Mouse (Mus musculus) neural tube, embryonic 13.5 days (tissue): ENCODE measurements around the gene Gm49342. TPM values are rescaled to one million over a fixed set of nuclear protein-coding genes. Genes with fewer than 3 reads are reported as not detected.
"Not testable (repeated sequence)": the region's sequence is repeated elsewhere in the genome, so short reads cannot be mapped to it uniquely, and the experiment has no call there.

ENCODE experiments used
- ATAC-seq: fragments of 200-750 bp; cut with Nextera tagmentation; 2 replicates; pipeline ENCODE4 v1.8.0; 2017; ENCODE audit warnings: low read depth, mild to moderate bottlenecking, moderate TSS enrichment, moderate library complexity
- H3K27ac ChIP-seq: fragments of 300-500 bp; sonication (generic); replicated peaks from 2 replicates; pipeline ENCODE4 v1.5.1; 2015; ENCODE audit warnings: moderate library complexity, mild to moderate bottlenecking, inconsistent platforms
- H3K27me3 ChIP-seq: fragments of 300-500 bp; sonication (generic); 2 replicates; pipeline ENCODE4 v1.6.1; 2015; ENCODE audit warnings: mild to moderate bottlenecking, inconsistent platforms
- H3K36me3 ChIP-seq: fragments of 300-500 bp; sonication (generic); 2 replicates; pipeline ENCODE4 v1.6.1; 2015; ENCODE audit warnings: mild to moderate bottlenecking, inconsistent platforms
- H3K4me1 ChIP-seq: fragments of 300-500 bp; sonication (generic); replicated peaks from 2 replicates; pipeline ENCODE4 v1.6.1; 2015; ENCODE audit warnings: inconsistent platforms
- H3K4me2 ChIP-seq: fragments of 300-500 bp; sonication (generic); 2 replicates; pipeline ENCODE4 v1.6.1; 2015; ENCODE audit warnings: inconsistent platforms, mild to moderate bottlenecking, moderate library complexity
- H3K4me3 ChIP-seq: fragments of 300-500 bp; sonication (generic); 2 replicates; pipeline ENCODE4 v1.5.1; 2015; ENCODE audit warnings: mild to moderate bottlenecking, inconsistent platforms
- H3K9ac ChIP-seq: fragments of 300-500 bp; sonication (generic); 2 replicates; pipeline ENCODE4 v1.6.1; 2015; ENCODE audit warnings: moderate library complexity, mild to moderate bottlenecking, inconsistent platforms
- H3K9me3 ChIP-seq: fragments of 300-500 bp; sonication (generic); 2 replicates; pipeline ENCODE4 v1.6.1; 2016; ENCODE audit warnings: inconsistent platforms
- WGBS: fragments of 180-500 bp; shearing (Covaris S2); methylation state at CpG from one replicate; pipeline ENCODE4 v1.1.7; 2015; 5-methylcytosine and 5-hydroxymethylcytosine counted together
- polyA plus RNA-seq: library from polyadenylated mRNA; unstranded; fragments of >200 nt; fragmentation: Nextera tagmentation; extraction: Ambion mirVana; gene quantifications from 2 replicates; pipeline ENCODE4 v1.2.1, GENCODE M21; 2015

Gene Gm49342
- polyA plus RNA-seq, 1 experiment from 2014 or later = not detected

DNA sequence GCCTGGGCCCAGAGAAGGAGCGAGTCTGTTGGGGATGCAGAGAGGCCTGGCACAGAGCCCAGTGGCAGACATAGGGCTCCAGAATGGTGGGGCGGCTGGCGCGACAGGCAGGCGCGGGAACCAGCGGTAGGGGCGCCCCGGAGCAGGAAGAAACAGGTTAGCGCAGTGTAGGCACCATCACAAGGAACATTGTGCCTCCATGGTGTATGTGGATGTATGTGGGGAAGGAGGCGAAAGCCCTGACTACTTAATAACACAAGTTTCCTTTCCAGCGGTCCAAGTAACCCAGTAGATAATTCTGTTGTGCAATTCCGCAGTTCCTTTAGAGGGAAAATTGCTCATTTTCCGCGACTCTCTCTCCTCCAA, 334 bp downstream of the Gm49342 start:
- Histone ChIP-seq H3K27ac (peak overlapping the region; percentile 89), H3K9ac (peak overlapping the region; percentile 68), H3K4me2 (peak overlapping the region; percentile 64), H3K4me3 (peak overlapping the region; percentile 48), H3K4me1 (peaks cover 14% of the 10 kb centered on the region)
- H3K27me3 ChIP-seq, H3K36me3 ChIP-seq, H3K9me3 ChIP-seq: not testable (repeated sequence)
- 0% methylated on average over 15 of the region's 15 CpGs for WGBS
- ATAC-seq = peak; percentile 98

DNA sequence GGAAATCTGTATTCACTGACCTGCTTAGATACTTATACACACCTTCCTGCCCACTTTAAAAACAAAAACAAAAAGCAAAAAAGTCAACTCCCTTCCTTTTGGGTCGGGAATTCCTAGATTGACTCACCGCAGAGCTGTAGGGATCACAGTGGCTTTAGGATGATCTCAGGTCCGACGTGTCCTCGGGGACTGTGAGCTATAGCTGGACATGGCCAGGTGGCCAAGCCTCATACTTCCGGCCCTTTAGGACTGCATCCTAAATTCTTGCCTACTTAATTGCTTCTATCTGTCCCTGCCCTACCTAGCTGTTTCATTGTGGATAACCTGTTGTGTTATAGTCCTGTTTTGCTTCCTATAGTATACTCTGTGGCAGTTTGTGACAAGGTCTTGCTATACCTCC, 764 bp downstream of the Gm49342 start:
- not testable (repeated sequence) for H3K9me3 ChIP-seq, H3K27me3 ChIP-seq, H3K36me3 ChIP-seq
- 9% methylated on average over 6 of the region's 6 CpGs for WGBS
- ATAC-seq = peak; percentile 60
- peak overlapping the region; percentile 48 for H3K4me3 ChIP-seq
- H3K4me1 ChIP-seq = peaks cover 14% of the 10 kb centered on the region
- H3K9ac ChIP-seq = peak overlapping the region; percentile 68
- peak overlapping the region; percentile 64 for H3K4me2 ChIP-seq
- peak overlapping the region; percentile 89 for H3K27ac ChIP-seq

DNA sequence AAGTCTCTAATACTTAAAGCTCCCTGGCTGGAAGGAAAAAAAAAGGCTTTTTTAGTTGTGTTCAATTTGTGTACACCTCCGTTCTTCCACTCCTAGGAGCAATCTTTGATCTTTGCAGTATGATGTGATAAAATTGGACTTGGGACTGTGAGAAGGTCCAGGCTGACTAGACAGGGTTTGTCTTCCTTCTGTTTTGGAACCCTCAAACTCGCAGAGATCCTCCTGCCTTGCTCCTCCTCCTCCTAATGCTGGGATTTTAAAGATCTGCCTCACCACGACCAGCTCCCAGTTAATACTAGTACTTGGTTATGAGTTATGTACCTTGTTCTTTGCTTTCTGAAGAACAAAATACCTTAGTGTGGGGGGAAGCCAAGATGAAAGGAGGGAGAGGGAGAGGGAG, 1.2 kb downstream of the Gm49342 start:
- Histone ChIP-seq H3K4me3 (peak overlapping the region; percentile 48), H3K4me2 (peak overlapping the region; percentile 64), H3K4me1 (peaks cover 14% of the 10 kb centered on the region), H3K9ac (peak overlapping the region; percentile 68; the same call in 1 of the 2 replicates)
- ATAC-seq, H3K27me3 ChIP-seq, H3K9me3 ChIP-seq, H3K27ac ChIP-seq, H3K36me3 ChIP-seq: not testable (repeated sequence)
- 39% methylated on average over 3 of the region's 3 CpGs for WGBS

DNA sequence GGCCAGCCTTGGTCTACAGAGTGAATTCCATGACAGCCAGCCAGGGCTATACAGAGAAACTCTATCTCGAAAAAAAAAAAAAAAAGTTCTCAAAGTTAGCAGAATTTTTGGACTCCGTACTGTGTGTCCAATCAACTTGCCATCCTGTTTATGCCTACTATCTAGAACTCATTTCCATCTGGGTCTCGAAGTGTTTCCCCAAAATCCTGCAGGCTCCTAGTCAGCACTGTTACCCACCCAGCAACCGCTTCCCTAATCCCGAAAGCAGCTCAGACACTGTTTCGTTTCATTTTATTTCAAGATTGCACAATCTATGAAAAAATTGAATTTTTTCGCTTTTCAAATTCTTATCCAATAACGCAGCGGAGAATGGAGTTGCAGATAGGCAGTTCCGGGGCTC, 11.2 kb downstream of the Gm49342 start:
- Histone ChIP-seq H3K9ac (no peak overlapping the region), H3K4me1 (0 out of 2 replicates have a peak, but pooled peaks cover 3% of the 10 kb centered on the region), H3K27ac (no peak overlapping the region), H3K4me2 (no peak overlapping the region), H3K36me3 (peaks cover 8% of the 10 kb centered on the region), H3K27me3 (no peaks in the 10 kb centered on the region), H3K4me3 (no peak overlapping the region), H3K9me3 (no peaks in the 10 kb centered on the region)
- no peak for ATAC-seq
- 91% methylated on average over 10 of the region's 10 CpGs for WGBS

DNA sequence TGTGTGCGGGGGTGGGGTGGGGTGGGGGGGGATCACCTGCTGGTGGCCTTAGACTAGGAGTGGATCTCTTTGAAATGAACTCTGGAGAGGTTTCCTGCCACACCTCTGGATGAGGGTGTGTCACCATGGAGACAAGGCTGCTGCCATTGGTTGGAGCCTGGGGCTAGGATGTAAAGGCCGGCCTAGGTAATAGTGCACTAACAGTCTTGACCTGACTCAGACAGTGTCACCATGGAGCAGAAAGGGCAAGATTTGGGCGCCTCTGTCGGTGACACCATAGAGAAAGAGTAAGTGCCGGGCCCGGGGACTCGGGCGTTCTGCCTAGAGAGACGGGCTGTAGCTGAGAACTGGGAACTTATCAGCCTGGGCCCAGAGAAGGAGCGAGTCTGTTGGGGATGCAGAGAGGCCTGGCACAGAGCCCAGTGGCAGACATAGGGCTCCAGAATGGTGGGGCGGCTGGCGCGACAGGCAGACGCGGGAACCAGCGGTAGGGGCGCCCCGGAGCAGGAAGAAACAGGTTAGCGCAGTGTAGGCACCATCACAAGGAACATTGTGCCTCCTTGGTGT, 11.7 kb downstream of the Gm49342 start, which contains the start of gene Pnp2:
Gene Pnp2 (plus strand): TSS at position 51 of the 567 bp plus-strand sequence.
- 0 out of 2 replicates have a peak within 1 kb of the TSS, but pooled peaks have one; percentile 17 for H3K9ac ChIP-seq
- 6% methylated on average over 19 of the region's 19 CpGs for WGBS
- not testable (repeated sequence) for H3K27ac ChIP-seq, H3K36me3 ChIP-seq, H3K9me3 ChIP-seq, H3K4me1 ChIP-seq, H3K27me3 ChIP-seq
- 0 out of 2 replicates have a peak within 1 kb of the TSS, but pooled peaks have one; percentile 10 for H3K4me3 ChIP-seq
- H3K4me2 ChIP-seq = peak within 1 kb of the TSS; percentile 43
- peak; percentile 93 for ATAC-seq

DNA sequence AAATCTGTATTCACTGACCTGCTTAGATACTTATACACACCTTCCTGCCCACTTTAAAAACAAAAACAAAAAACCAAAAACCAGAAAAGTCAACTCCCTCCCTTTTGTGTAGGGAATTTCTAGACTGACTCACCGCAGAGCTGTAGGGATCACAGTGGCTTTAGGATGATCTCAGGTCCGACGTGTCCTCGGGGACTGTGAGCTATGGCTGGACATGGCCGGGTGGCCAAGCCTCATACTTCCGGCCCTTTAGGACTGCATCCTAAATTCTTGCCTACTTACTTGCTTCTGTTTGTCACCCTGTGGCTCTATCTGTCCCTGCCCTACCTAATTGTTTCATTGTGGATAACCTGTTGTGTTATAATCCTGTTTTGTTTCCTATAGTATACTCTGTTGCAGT, 12.4 kb downstream of the Gm49342 start:
- not testable (repeated sequence) for H3K36me3 ChIP-seq, H3K4me3 ChIP-seq, H3K4me1 ChIP-seq, H3K27ac ChIP-seq, H3K27me3 ChIP-seq, H3K9ac ChIP-seq, H3K4me2 ChIP-seq, H3K9me3 ChIP-seq
- WGBS = 82% methylated on average over 6 of the region's 6 CpGs
- peak; percentile 45; the same call in 1 of the 2 replicates for ATAC-seq

DNA sequence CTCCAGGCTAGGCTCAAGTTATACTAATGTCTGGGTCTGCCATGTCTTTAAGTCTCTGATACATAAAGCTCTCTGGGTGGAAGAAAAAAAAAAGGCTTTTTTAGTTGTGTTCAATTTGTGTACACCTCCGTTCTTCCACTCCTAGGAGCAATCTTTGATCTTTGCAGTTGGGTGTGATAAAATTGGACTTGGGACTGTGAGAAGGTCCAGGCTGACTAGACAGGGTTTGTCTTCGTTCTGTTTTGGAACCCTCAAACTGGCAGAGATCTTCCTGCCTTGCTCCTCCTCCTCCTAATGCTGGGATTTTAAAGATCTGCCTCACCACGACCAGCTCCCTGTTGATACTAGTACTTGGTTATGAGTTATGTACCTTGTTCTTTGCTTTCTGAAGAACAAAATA, 12.8 kb downstream of the Gm49342 start:
- H3K4me1 ChIP-seq = not testable (repeated sequence)

DNA sequence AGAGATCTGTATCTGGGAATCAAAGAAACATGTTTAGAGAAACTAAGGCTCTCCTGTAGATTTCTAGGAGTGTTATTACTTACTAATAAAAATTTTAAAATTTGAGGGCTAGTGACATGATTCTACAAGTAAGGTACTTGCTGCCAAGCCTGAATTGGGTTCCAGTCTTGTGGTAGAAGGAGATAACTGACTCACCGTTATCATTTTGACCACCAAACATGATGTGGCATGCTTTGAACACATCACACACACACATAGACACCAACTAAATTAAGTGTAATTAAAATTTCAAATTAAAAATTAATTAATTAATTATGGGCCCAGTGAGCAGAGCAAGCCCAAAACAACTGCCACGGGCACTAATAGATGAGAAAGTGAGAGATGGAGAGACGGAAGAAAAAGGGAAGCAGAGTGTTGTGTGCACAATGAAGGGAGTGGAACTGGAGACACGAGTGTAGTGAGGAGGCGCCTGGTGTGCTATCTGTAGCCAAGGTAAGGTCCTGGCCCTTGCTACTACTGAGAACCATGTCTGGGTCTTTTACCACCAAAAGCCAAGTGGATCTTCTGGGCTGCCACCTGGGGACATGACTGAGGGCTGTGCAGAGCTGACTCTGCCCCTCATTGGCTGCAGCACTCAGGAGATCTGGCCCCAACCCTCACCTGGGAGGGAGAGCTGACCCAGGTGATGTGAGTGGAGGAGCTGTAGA, 14.1 kb downstream of the Gm49342 start:
- not testable (repeated sequence) for H3K27me3 ChIP-seq, H3K27ac ChIP-seq, H3K4me3 ChIP-seq, H3K9me3 ChIP-seq, ATAC-seq, H3K36me3 ChIP-seq, H3K9ac ChIP-seq, H3K4me1 ChIP-seq, H3K4me2 ChIP-seq
- 94% methylated on average over 5 of the region's 5 CpGs for WGBS

More for the DNA sequence above, 12.8 kb downstream of the Gm49342 start:
- not testable (repeated sequence) for H3K4me2 ChIP-seq, H3K36me3 ChIP-seq, H3K27me3 ChIP-seq, H3K9ac ChIP-seq, ATAC-seq, H3K9me3 ChIP-seq, H3K27ac ChIP-seq, H3K4me3 ChIP-seq
- WGBS = 83% methylated on average over 3 of the region's 3 CpGs

DNA sequence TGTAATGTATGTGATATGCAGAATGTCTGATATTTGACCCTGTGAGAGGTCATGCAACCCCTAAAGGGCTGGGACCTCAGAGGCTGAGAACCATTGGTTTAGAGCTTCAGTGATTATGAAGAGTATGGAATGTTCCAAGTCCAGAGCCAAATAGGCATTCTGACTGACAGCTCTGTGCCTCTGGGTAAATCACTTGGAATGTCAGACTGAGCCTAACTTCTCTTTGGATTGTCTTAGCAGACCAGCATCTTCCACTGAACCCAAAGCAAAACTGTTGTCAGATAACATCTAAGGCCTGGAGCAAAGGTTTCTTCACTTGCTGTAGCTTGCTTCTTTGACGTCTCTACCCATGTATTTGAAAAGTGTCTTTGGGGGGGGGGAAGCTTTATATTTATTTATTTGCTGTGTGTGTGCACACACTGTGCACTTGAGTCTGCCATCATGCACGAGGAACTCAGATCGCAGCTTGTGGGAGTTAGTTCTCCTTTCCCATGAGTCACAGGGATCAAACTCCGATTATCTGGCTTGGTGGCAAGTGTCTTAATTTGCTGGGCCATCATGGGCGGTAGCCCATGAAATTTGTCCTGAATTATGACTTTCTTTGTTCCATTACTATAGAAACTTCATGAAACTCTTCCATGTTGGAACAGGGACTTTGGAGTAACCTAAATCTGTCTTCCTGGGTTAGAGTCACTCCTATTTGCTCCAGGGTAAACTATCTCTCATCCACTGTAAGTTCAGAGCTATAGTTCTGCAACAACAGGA, 24.1 kb downstream of the Gm49342 start:
- WGBS = 63% methylated on average over 5 of the region's 5 CpGs
- no peak overlapping the region for H3K4me3 ChIP-seq
- ATAC-seq = no peak
- H3K27me3 ChIP-seq = no peaks in the 10 kb centered on the region
- no peak overlapping the region for H3K9ac ChIP-seq
- no peaks in the 10 kb centered on the region for H3K9me3 ChIP-seq
- no peaks in the 10 kb centered on the region for H3K36me3 ChIP-seq
- H3K4me1 ChIP-seq = peaks cover 16% of the 10 kb centered on the region
- no peak overlapping the region for H3K27ac ChIP-seq
- H3K4me2 ChIP-seq = no peak overlapping the region

DNA sequence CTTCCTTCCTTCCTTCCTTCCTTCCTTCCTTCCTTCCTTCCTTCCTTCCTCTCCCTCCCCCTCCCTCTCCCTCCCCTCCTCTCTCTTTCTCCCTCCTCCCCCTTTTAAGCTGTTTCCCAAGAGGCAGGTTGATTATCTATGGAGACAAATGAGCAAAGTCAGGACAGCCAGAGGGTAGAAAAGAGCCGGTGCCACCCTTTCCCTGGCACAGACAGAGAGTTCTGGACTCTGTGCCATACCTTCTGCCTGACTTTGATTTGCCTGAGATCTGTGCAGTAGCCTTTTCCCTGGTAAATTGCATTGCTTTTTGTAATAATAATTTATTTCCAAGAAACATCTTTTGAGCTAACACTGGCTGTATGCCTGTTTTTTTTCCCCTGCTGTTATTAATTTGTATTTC, 24.7 kb downstream of the Gm49342 start:
- ATAC-seq = no peak
- Histone ChIP-seq H3K4me1 (peaks cover 16% of the 10 kb centered on the region), H3K9ac (no peak overlapping the region), H3K27ac (no peak overlapping the region), H3K4me2 (peak overlapping the region; percentile 18; the same call in 1 of the 2 replicates), H3K27me3 (no peaks in the 10 kb centered on the region), H3K4me3 (no peak overlapping the region), H3K36me3 (no peaks in the 10 kb centered on the region), H3K9me3 (no peaks in the 10 kb centered on the region)
- 7% methylated on average over 1 of the region's 1 CpGs for WGBS

DNA sequence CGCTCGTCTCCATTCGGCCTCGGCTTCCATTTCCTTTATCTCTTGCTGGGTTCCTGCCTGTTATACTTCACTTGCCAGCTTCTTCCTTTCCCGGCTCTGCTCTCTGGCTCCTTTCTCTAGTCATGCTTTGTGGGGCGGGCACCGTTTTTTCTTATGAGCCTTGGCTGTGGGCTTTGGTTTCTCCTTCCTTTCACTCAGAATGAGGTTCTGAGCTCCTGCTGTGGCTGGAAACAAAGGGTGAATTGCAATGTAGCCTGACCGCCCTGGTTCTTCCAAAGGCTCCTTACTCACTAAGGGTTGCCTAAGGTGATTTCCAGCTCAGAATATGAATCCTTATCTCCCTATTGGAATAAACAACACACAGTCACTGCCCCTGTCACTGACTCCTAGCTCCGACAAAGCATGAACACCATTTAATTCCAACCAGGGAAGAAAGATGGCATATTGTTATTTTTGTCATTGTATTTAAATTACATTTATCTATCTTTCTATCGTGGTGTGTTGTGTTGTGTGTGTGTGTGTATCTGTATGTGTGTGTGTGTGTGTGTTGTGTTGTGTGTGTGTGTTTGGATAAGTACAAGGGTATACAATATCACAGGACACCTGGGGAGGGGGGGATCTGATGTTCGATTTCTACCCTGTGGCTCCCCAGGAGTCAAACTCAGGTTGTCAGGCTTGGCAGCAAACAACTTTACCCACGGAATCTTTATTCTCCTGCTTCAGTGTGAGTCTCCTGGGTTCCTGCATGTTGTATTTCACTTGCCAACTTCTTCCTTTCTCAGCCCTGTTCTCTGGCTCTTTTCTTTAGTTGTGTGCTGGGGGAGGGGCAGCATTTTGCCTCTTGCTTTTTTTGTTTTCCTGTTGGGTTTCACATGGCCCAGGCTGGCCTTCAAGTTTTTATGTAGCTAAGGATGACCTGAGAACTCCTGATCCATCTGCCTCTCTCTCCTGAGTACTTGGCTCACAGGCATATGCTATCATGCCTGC, 25.5 kb downstream of the Gm49342 start:
- peak; percentile 61; the same call in 1 of the 2 replicates for ATAC-seq

More for the DNA sequence above, 25.5 kb downstream of the Gm49342 start:
- Histone ChIP-seq H3K27me3 (no peaks in the 10 kb centered on the region), H3K27ac (no peak overlapping the region), H3K36me3 (no peaks in the 10 kb centered on the region), H3K4me3 (no peak overlapping the region), H3K4me1 (peaks cover 16% of the 10 kb centered on the region), H3K9ac (no peak overlapping the region), H3K4me2 (peak overlapping the region; percentile 18; the same call in 1 of the 2 replicates), H3K9me3 (no peaks in the 10 kb centered on the region)
- 16% methylated on average over 12 of the region's 12 CpGs for WGBS
